Mouse (Mus musculus) spleen, adult 2 months (tissue): ENCODE measurements at regions not wholly inside any gene's neighbourhood (a gene's known extent, or its start where the extent isn't known, plus 50 kb on each side); places are given as distances from the start of the nearest gene placed in this dataset.

Experiments
- DNase-seq, 2 experiments: peaks; one replicate each; pipeline versions ENCODE4 v3.0.0 to v3.0.0-alpha.2; 2012 to 2021; ENCODE audit warnings: low spot score in 2 of 2, low read depth in 1 of 2
- H3K27ac ChIP-seq: fragments of 200-500 bp; 2 replicates; pipeline ENCODE4 v1.5.1; 2012; ENCODE audit warnings: low read length, inconsistent platforms; ENCODE audit not compliant: insufficient read depth
- H3K27me3 ChIP-seq: fragments of 200-500 bp; 2 replicates; pipeline ENCODE4 v1.6.1; 2012; ENCODE audit warnings: mild to moderate bottlenecking, moderate library complexity, low read length, inconsistent platforms; ENCODE audit not compliant: control insufficient read depth, insufficient read depth
- H3K36me3 ChIP-seq: fragments of 200-500 bp; 2 replicates; pipeline ENCODE4 v1.6.1; 2012; ENCODE audit warnings: mild to moderate bottlenecking, low read length, inconsistent platforms; ENCODE audit not compliant: control insufficient read depth, insufficient read depth
- H3K4me1 ChIP-seq: fragments of 200-500 bp; 2 replicates; pipeline ENCODE4 v1.6.1; 2011; ENCODE audit warnings: inconsistent platforms; ENCODE audit not compliant: control insufficient read depth, insufficient read depth, insufficient read length
- H3K4me3 ChIP-seq: fragments of 200-500 bp; 2 replicates; pipeline ENCODE4 v1.5.1; 2011; ENCODE audit warnings: mild to moderate bottlenecking, inconsistent platforms; ENCODE audit not compliant: insufficient read depth, insufficient read length; ENCODE audit errors: extremely low read depth
- CTCF ChIP-seq: fragments of 200-500 bp; IDR thresholded peaks from 2 replicates; pipeline ENCODE4 v1.5.1; 2011; ENCODE audit warnings: mild to moderate bottlenecking, inconsistent platforms; ENCODE audit not compliant: insufficient read depth, insufficient read length, insufficient replicate concordance; ENCODE audit errors: extremely low read depth
- POLR2A ChIP-seq: fragments of 200-500 bp; IDR thresholded peaks from 2 replicates; pipeline ENCODE4 v1.6.1; 2011; ENCODE audit warnings: low read depth, low read length, inconsistent platforms
- WGBS: fragments of 180-500 bp; shearing (Covaris S2); methylation state at CpG from one replicate; pipeline ENCODE4 v1.1.7; 2018; 5-methylcytosine and 5-hydroxymethylcytosine counted together

GRCm38 (mm10) chrX:12839406-12840159 is 77.7 kb upstream of the Med14 start:
- DNase-seq, result peak; percentile 17 to 45
- Histone ChIP-seq H3K27me3 (no peaks in the 10 kb centered on the region), H3K4me3 (peak overlapping the region; percentile 44), H3K4me1 (peaks cover under 1% of the 10 kb centered on the region; the same call in 1 of the 2 replicates), H3K36me3 (no peaks in the 10 kb centered on the region), H3K27ac (peak overlapping the region; percentile 41)
- TF ChIP-seq POLR2A, result no peak
- TF ChIP-seq CTCF, result peak; percentile 15; the same call in 1 of the 2 replicates
- WGBS, result 25% methylated on average over 11 of the region's 11 CpGs

DNA sequence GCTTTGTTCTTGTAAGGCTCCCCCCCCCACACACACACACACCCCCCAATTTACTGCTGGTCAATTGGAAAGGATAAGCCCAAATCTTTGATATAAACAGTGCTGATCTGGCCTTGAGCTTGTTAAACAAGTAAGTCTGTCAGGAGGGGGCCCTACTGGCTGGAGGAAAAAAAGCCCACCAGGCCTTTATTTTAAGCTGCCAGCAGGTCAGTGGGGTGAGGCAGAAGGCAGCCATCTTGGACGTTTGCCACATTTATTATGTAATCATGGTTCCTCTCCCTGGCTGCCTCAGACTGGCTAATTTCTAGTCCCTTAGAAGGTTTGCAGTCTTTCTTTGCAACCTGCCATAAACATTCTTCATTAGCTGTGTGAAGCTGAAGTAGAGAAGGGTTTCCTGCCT is 75.9 kb upstream of the Med14 start:
- DNase-seq, result no peak
- H3K27ac ChIP-seq, result no peak overlapping the region
- no peak overlapping the region for H3K4me3 ChIP-seq
- no peaks in the 10 kb centered on the region; the same call in 1 of the 2 replicates for H3K4me1 ChIP-seq
- no peaks in the 10 kb centered on the region for H3K27me3 ChIP-seq
- WGBS, result 38% methylated on average over 1 of the region's 1 CpGs
- TF ChIP-seq CTCF (no peak), POLR2A (no peak)
- H3K36me3 ChIP-seq, result no peaks in the 10 kb centered on the region

GRCm38 (mm10) chrX:12834681-12835080 is 72.8 kb upstream of the Med14 start:
- DNase-seq, result no peak
- Histone ChIP-seq H3K27ac (no peak overlapping the region), H3K4me1 (no peaks in the 10 kb centered on the region), H3K4me3 (no peak overlapping the region), H3K36me3 (no peaks in the 10 kb centered on the region), H3K27me3 (no peaks in the 10 kb centered on the region)
- no peak for TF ChIP-seq CTCF
- 75% methylated on average over 4 of the region's 4 CpGs for WGBS

DNA sequence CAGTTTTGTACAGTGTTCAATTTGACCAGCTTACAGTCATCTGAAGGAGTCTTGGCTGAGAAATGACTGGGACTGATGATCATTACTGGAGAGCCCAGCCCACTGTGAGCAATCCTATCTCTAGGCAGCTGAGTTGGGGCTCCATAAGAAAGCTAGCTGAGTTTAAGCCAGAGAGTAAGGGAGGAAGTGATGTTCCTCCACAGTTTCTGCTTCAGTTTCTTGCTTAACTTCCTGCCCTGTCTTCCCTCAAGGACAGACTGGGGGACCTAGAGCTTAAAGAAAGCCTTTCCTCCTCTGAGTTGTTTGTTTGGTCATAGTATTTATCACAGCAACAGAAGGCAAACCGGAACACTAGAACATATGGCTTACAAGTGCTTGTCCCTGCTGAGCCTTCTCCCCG is 70.8 kb upstream of the Med14 start:
- WGBS, result 61% methylated on average over 2 of the region's 2 CpGs
- H3K36me3 ChIP-seq, result no peaks in the 10 kb centered on the region
- no peaks in the 10 kb centered on the region for H3K4me1 ChIP-seq
- no peak for TF ChIP-seq CTCF
- TF ChIP-seq POLR2A, result no peak
- no peaks in the 10 kb centered on the region for H3K27me3 ChIP-seq
- no peak overlapping the region for H3K4me3 ChIP-seq
- no peak for DNase-seq
- no peak overlapping the region for H3K27ac ChIP-seq

- Histone ChIP-seq H3K36me3 (no peaks in the 10 kb centered on the region), H3K4me1 (no peaks in the 10 kb centered on the region), H3K27me3 (no peaks in the 10 kb centered on the region), H3K27ac (no peak overlapping the region), H3K4me3 (no peak overlapping the region)
- DNase-seq, result no peak
- no peak for TF ChIP-seq POLR2A
- TF ChIP-seq CTCF, result no peak
- 87% methylated on average over 3 of the region's 3 CpGs for WGBS
Measured at GRCm38 (mm10) chrX:12829165-12829564, 67.3 kb upstream of the Med14 start.

GRCm38 (mm10) chrX:12827299-12827872 is 65.5 kb upstream of the Med14 start:
- 75% methylated on average over 4 of the region's 4 CpGs for WGBS
- Histone ChIP-seq H3K27ac (no peak overlapping the region), H3K36me3 (no peaks in the 10 kb centered on the region), H3K27me3 (no peaks in the 10 kb centered on the region), H3K4me3 (no peak overlapping the region), H3K4me1 (no peaks in the 10 kb centered on the region)
- DNase-seq, result no peak
- TF ChIP-seq POLR2A (no peak), CTCF (no peak)

DNA sequence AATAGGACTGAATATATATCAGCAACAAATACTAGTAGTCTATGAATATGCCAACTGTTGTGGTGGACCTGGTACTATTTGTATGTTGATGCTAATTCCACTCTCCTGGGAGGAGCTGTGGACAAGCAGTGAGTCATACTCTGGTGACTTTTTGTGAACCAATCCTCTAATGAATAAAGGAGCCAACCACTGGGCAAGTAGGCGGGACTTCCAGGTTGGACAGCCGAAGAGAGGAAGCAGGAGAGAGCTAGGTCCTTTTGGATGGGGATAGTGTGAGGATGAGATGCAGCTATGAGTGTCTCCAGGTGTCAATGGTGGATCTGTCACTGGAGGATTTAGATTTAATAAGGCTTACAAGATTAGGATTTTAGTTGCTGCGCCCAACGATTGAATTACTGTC is 64.8 kb upstream of the Med14 start:
- no peaks in the 10 kb centered on the region for H3K4me1 ChIP-seq
- no peaks in the 10 kb centered on the region for H3K27me3 ChIP-seq
- 90% methylated on average over 4 of the region's 4 CpGs for WGBS
- no peak for TF ChIP-seq POLR2A
- no peak for TF ChIP-seq CTCF
- H3K27ac ChIP-seq, result no peak overlapping the region
- no peak overlapping the region for H3K4me3 ChIP-seq
- no peak for DNase-seq
- no peaks in the 10 kb centered on the region for H3K36me3 ChIP-seq
